Mouse (Mus musculus): ENCODE results near the gene Stat5a. TPM values are rescaled to one million over a fixed set of nuclear protein-coding genes. Genes with fewer than 3 reads are reported as not detected.

Stat5a gene
- polyA plus RNA-seq, 1 experiment from 2014 or later = 0.69 TPM

GRCm38 (mm10) chr11:100924386-100924919, 65.3 kb downstream of the Stat5a start:
- Histone ChIP-seq H3K27ac (ENCODE audit: low read depth, low read length) (no peak overlapping the region), H3K4me3 (ENCODE audit: low read depth, low read length) (no peak overlapping the region), H3K36me3 (ENCODE audit: control insufficient read depth, insufficient read depth, low read length) (no peaks in the 10 kb centered on the region), H3K9ac (ENCODE audit: low read length) (no peak overlapping the region), H3K9me3 (replicated peaks; ENCODE audit: control insufficient read depth, low read length) (no peaks in the 10 kb centered on the region), H3K4me1 (ENCODE audit: control insufficient read depth, insufficient read depth, low read length) (no peaks in the 10 kb centered on the region), H3K27me3 (replicated peaks; ENCODE audit: control insufficient read depth, insufficient read depth, low read length) (0 out of 2 replicates have a peak, but pooled peaks cover 3% of the 10 kb centered on the region), H3K4me2 (ENCODE audit: low read length) (no peak overlapping the region)
- no peak for ATAC-seq
- WGBS = 93% methylated on average over 1 of the region's 1 CpGs
- no peak for DNase-seq (ENCODE audit: low spot score)

GRCm38 (mm10) chr11:100927386-100927785, 68.2 kb downstream of the Stat5a start:
- H3K4me2 ChIP-seq (ENCODE audit: low read length) = no peak overlapping the region
- H3K9me3 ChIP-seq (replicated peaks; ENCODE audit: control insufficient read depth, low read length) = no peaks in the 10 kb centered on the region
- H3K4me1 ChIP-seq (ENCODE audit: control insufficient read depth, insufficient read depth, low read length) = peaks cover 3% of the 10 kb centered on the region; the same call in 1 of the 2 replicates
- 0 out of 2 replicates have a peak, but pooled peaks cover 3% of the 10 kb centered on the region for H3K27me3 ChIP-seq (replicated peaks; ENCODE audit: control insufficient read depth, insufficient read depth, low read length)
- H3K36me3 ChIP-seq (ENCODE audit: control insufficient read depth, insufficient read depth, low read length) = no peaks in the 10 kb centered on the region
- ATAC-seq (no peak), DNase-seq (ENCODE audit: low spot score) (no peak)
- H3K4me3 ChIP-seq (ENCODE audit: low read depth, low read length) = no peak overlapping the region
- H3K9ac ChIP-seq (ENCODE audit: low read length) = no peak overlapping the region
- no peak overlapping the region for H3K27ac ChIP-seq (ENCODE audit: low read depth, low read length)
- WGBS = 91% methylated on average over 3 of the region's 3 CpGs

GRCm38 (mm10) chr11:100930611-100931010, 71.5 kb downstream of the Stat5a start:
- Histone ChIP-seq H3K4me1 (ENCODE audit: control insufficient read depth, insufficient read depth, low read length) (peaks cover 3% of the 10 kb centered on the region; the same call in 1 of the 2 replicates), H3K9me3 (replicated peaks; ENCODE audit: control insufficient read depth, low read length) (no peaks in the 10 kb centered on the region), H3K27ac (ENCODE audit: low read depth, low read length) (no peak overlapping the region), H3K36me3 (ENCODE audit: control insufficient read depth, insufficient read depth, low read length) (no peaks in the 10 kb centered on the region), H3K4me2 (ENCODE audit: low read length) (no peak overlapping the region), H3K27me3 (replicated peaks; ENCODE audit: control insufficient read depth, insufficient read depth, low read length) (0 out of 2 replicates have a peak, but pooled peaks cover 3% of the 10 kb centered on the region), H3K4me3 (ENCODE audit: low read depth, low read length) (no peak overlapping the region), H3K9ac (ENCODE audit: low read length) (no peak overlapping the region)
- 70% methylated on average over 7 of the region's 7 CpGs for WGBS
- no peak for DNase-seq (ENCODE audit: low spot score)
- no peak for ATAC-seq

- Histone ChIP-seq H3K4me2 (ENCODE audit: low read length) (0 out of 2 replicates have a peak overlapping the region, but pooled peaks have one; percentile 7), H3K27ac (ENCODE audit: low read depth, low read length) (no peak overlapping the region), H3K4me1 (ENCODE audit: control insufficient read depth, insufficient read depth, low read length) (peaks cover 3% of the 10 kb centered on the region; the same call in 1 of the 2 replicates), H3K36me3 (ENCODE audit: control insufficient read depth, insufficient read depth, low read length) (no peaks in the 10 kb centered on the region), H3K27me3 (replicated peaks; ENCODE audit: control insufficient read depth, insufficient read depth, low read length) (0 out of 2 replicates have a peak, but pooled peaks cover 2% of the 10 kb centered on the region), H3K9me3 (replicated peaks; ENCODE audit: control insufficient read depth, low read length) (no peaks in the 10 kb centered on the region), H3K4me3 (ENCODE audit: low read depth, low read length) (no peak overlapping the region), H3K9ac (ENCODE audit: low read length) (no peak overlapping the region)
- peak; percentile 55 for DNase-seq (ENCODE audit: low spot score)
- WGBS = 51% methylated on average over 12 of the region's 12 CpGs
- ATAC-seq = no peak
Measured at GRCm38 (mm10) chr11:100931254-100931921, 72.2 kb downstream of the Stat5a start.

Other genes with a start within 250 kb of the Stat5a start
- gene Nkiras2, start 240.1 kb upstream of the Stat5a start, polyA plus RNA-seq (2014; fragmentation: Nextera tagmentation; extraction: Ambion mirVana) = 111 and 122 TPM in 2 replicates
- gene Dnajc7, start 239.2 kb upstream of the Stat5a start, polyA plus RNA-seq (2014; fragmentation: Nextera tagmentation; extraction: Ambion mirVana) = 77.3 and 82.5 TPM in 2 replicates
- 0.10 TPM in 1 of 2 replicates, not detected in the other for gene Zfp385c, start 166.9 kb upstream of the Stat5a start, polyA plus RNA-seq (2014; fragmentation: Nextera tagmentation; extraction: Ambion mirVana)
- gene Dhx58, start 155.1 kb upstream of the Stat5a start, polyA plus RNA-seq (2014; fragmentation: Nextera tagmentation; extraction: Ambion mirVana) = 1.2 and 1.6 TPM in 2 replicates
- 32.6 and 47.3 TPM in 2 replicates for gene Kat2a, start 146.9 kb upstream of the Stat5a start, polyA plus RNA-seq (2014; fragmentation: Nextera tagmentation; extraction: Ambion mirVana)
- gene Hspb9, start 145.5 kb upstream of the Stat5a start, polyA plus RNA-seq (2014; fragmentation: Nextera tagmentation; extraction: Ambion mirVana) = 0.53 TPM in 1 of 2 replicates, not detected in the other
- 133 and 142 TPM in 2 replicates for gene Rab5c, start 121.1 kb upstream of the Stat5a start, polyA plus RNA-seq (2014; fragmentation: Nextera tagmentation; extraction: Ambion mirVana)
- gene Kcnh4, start 99.4 kb upstream of the Stat5a start, polyA plus RNA-seq (2014; fragmentation: Nextera tagmentation; extraction: Ambion mirVana) = 3.5 and 4.4 TPM in 2 replicates
- 0.53 and 1.4 TPM in 2 replicates for gene Hcrt, start 96.4 kb upstream of the Stat5a start, polyA plus RNA-seq (2014; fragmentation: Nextera tagmentation; extraction: Ambion mirVana)
- gene Ghdc, start 88.4 kb upstream of the Stat5a start, polyA plus RNA-seq (2014; fragmentation: Nextera tagmentation; extraction: Ambion mirVana) = 0.94 and 1.7 TPM in 2 replicates
- 10.9 and 11.4 TPM in 2 replicates for gene Stat5b, start 8.6 kb upstream of the Stat5a start, polyA plus RNA-seq (2014; fragmentation: Nextera tagmentation; extraction: Ambion mirVana)
- 23.3 and 26.4 TPM in 2 replicates for gene Stat3, start 80.2 kb downstream of the Stat5a start, polyA plus RNA-seq (2014; fragmentation: Nextera tagmentation; extraction: Ambion mirVana)
- gene Cavin1, start 111.5 kb downstream of the Stat5a start, polyA plus RNA-seq (2014; fragmentation: Nextera tagmentation; extraction: Ambion mirVana) = 15.6 and 21.1 TPM in 2 replicates
- 50.2 and 74.4 TPM in 2 replicates for gene Atp6v0a1, start 150.1 kb downstream of the Stat5a start, polyA plus RNA-seq (2014; fragmentation: Nextera tagmentation; extraction: Ambion mirVana)
- 6.6 and 8.4 TPM in 2 replicates for gene Naglu, start 210.7 kb downstream of the Stat5a start, polyA plus RNA-seq (2014; fragmentation: Nextera tagmentation; extraction: Ambion mirVana)
- not detected in 2 replicates for gene Hsd17b1, start 219.1 kb downstream of the Stat5a start, polyA plus RNA-seq (2014; fragmentation: Nextera tagmentation; extraction: Ambion mirVana)
- gene Coasy, start 223.2 kb downstream of the Stat5a start, polyA plus RNA-seq (2014; fragmentation: Nextera tagmentation; extraction: Ambion mirVana) = 52.9 and 54.9 TPM in 2 replicates
- gene Mlx, start 227.9 kb downstream of the Stat5a start, polyA plus RNA-seq (2014; fragmentation: Nextera tagmentation; extraction: Ambion mirVana) = 100 and 109 TPM in 2 replicates
- 39.8 and 54.3 TPM in 2 replicates for gene Psmc3ip, start 236.1 kb downstream of the Stat5a start, polyA plus RNA-seq (2014; fragmentation: Nextera tagmentation; extraction: Ambion mirVana)